Mouse (Mus musculus) neural tube, embryonic 15.5 days (tissue): ENCODE measurements around the gene Msh5. TPM values are rescaled to one million over a fixed set of nuclear protein-coding genes. Genes with fewer than 3 reads are reported as not detected.

ENCODE experiments used
- ATAC-seq: fragments of 200-750 bp; cut with Nextera tagmentation; 2 replicates; pipeline ENCODE4 v1.8.0; 2017; ENCODE audit warnings: mild to moderate bottlenecking, moderate TSS enrichment, moderate library complexity; ENCODE audit not compliant: low FRiP score
- H3K27ac ChIP-seq: fragments of 300-500 bp; sonication (generic); replicated peaks from 2 replicates; pipeline ENCODE4 v1.5.1; 2015; ENCODE audit warnings: mild to moderate bottlenecking, inconsistent platforms
- H3K27me3 ChIP-seq: fragments of 300-500 bp; sonication (generic); replicated peaks from 2 replicates; pipeline ENCODE4 v1.6.1; 2015; ENCODE audit warnings: inconsistent platforms
- H3K36me3 ChIP-seq: fragments of 300-500 bp; sonication (generic); 2 replicates; pipeline ENCODE4 v1.6.1; 2015; ENCODE audit warnings: inconsistent platforms
- H3K4me1 ChIP-seq: fragments of 300-500 bp; sonication (generic); 2 replicates; pipeline ENCODE4 v1.6.1; 2015; ENCODE audit warnings: inconsistent platforms
- H3K4me2 ChIP-seq: fragments of 300-500 bp; sonication (generic); 2 replicates; pipeline ENCODE4 v1.6.1; 2015; ENCODE audit warnings: inconsistent platforms, mild to moderate bottlenecking, moderate library complexity
- H3K4me3 ChIP-seq: fragments of 300-500 bp; sonication (generic); replicated peaks from 2 replicates; pipeline ENCODE4 v1.5.1; 2015; ENCODE audit warnings: mild to moderate bottlenecking, inconsistent platforms
- H3K9ac ChIP-seq: fragments of 300-500 bp; sonication (generic); replicated peaks from 2 replicates; pipeline ENCODE4 v1.6.1; 2015; ENCODE audit warnings: mild to moderate bottlenecking, inconsistent platforms
- H3K9me3 ChIP-seq: fragments of 300-500 bp; sonication (generic); replicated peaks from 2 replicates; pipeline ENCODE4 v1.6.1; 2016; ENCODE audit warnings: inconsistent platforms
- WGBS: fragments of 180-500 bp; shearing (Covaris S2); methylation state at CpG from one replicate; pipeline ENCODE4 v1.1.7; 2015; ENCODE audit warnings: mixed read lengths; 5-methylcytosine and 5-hydroxymethylcytosine counted together
- polyA plus RNA-seq: library from polyadenylated mRNA; unstranded; fragments of >200 nt; fragmentation: Nextera tagmentation; extraction: Ambion mirVana; gene quantifications from 2 replicates; pipeline ENCODE4 v1.2.1, GENCODE M21; 2015

Gene Msh5
- polyA plus RNA-seq, 1 experiment from 2014 or later = 2.0 TPM

DNA sequence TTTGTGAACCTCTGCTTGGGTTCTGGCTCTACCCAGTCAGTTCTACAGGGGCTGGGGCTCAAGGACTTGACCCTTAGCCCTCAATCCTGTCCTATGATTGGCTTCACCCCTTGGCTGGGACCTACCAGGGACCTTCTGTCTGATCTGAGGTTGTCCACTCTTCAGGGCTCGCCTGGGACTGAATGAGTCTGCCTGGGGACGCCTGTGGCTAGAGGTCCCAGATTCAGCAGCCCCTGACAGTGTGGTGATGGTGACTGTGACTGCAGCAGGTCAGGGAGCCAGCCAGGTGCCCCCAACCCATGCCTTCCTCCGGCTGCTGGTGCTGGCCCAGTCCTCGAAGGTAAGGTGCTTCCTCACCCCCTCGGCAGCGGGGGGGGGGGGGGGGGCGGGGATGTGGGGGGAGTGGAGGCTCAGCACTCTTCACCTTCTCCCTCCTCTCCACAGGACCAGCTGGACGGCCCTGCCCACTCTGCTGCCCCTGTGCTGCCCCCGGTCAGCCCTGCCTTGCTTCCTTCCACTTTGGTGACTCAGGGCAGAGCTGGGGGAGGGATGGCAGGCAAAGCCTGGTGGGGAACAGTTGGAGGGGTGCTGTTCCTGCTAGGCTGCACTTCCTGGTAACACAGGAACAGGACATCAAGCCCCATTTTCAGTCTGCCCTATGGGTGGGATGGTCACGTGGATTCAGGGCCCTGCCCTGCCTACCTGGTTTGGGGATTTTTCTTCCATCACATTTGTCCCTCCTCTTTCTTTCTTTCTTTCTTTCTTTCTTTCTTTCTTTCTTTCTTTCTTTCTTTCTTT lies 21.7 kb downstream of the Msh5 start:
- no peak for ATAC-seq
- no peak overlapping the region for H3K9ac ChIP-seq
- H3K27me3 ChIP-seq = no peaks in the 10 kb centered on the region
- H3K36me3 ChIP-seq = no peaks in the 10 kb centered on the region
- no peak overlapping the region for H3K4me2 ChIP-seq
- H3K9me3 ChIP-seq = no peaks in the 10 kb centered on the region
- no peak overlapping the region for H3K27ac ChIP-seq
- H3K4me1 ChIP-seq = peaks cover 24% of the 10 kb centered on the region
- H3K4me3 ChIP-seq = no peak overlapping the region
- WGBS = 79% methylated on average over 6 of the region's 10 CpGs

GRCm38 (mm10) chr17:35024261-35024660 lies 22.3 kb downstream of the Msh5 start:
- Histone ChIP-seq H3K4me1 (peaks cover 21% of the 10 kb centered on the region), H3K27ac (no peak overlapping the region), H3K9me3 (no peaks in the 10 kb centered on the region), H3K4me2 (no peak overlapping the region), H3K36me3 (no peaks in the 10 kb centered on the region), H3K4me3 (no peak overlapping the region), H3K9ac (no peak overlapping the region), H3K27me3 (no peaks in the 10 kb centered on the region)
- no peak for ATAC-seq
- WGBS = 75% methylated on average over 12 of the region's 13 CpGs

GRCm38 (mm10) chr17:35023756-35024155 lies 22.8 kb downstream of the Msh5 start:
- Histone ChIP-seq H3K27ac (no peak overlapping the region), H3K4me2 (no peak overlapping the region), H3K9ac (no peak overlapping the region), H3K27me3 (no peaks in the 10 kb centered on the region), H3K9me3 (no peaks in the 10 kb centered on the region), H3K4me3 (no peak overlapping the region), H3K36me3 (no peaks in the 10 kb centered on the region), H3K4me1 (peaks cover 21% of the 10 kb centered on the region)
- WGBS = 68% methylated on average over 4 of the region's 4 CpGs
- ATAC-seq = no peak

GRCm38 (mm10) chr17:35023221-35023620 lies 23.3 kb downstream of the Msh5 start:
- H3K4me1 ChIP-seq = peaks cover 21% of the 10 kb centered on the region
- H3K9ac ChIP-seq = no peak overlapping the region
- H3K4me3 ChIP-seq = no peak overlapping the region
- no peaks in the 10 kb centered on the region for H3K36me3 ChIP-seq
- H3K9me3 ChIP-seq = no peaks in the 10 kb centered on the region
- WGBS = 82% methylated on average over 5 of the region's 5 CpGs
- no peak for ATAC-seq
- H3K27me3 ChIP-seq = no peaks in the 10 kb centered on the region
- no peak overlapping the region for H3K4me2 ChIP-seq
- no peak overlapping the region for H3K27ac ChIP-seq

DNA sequence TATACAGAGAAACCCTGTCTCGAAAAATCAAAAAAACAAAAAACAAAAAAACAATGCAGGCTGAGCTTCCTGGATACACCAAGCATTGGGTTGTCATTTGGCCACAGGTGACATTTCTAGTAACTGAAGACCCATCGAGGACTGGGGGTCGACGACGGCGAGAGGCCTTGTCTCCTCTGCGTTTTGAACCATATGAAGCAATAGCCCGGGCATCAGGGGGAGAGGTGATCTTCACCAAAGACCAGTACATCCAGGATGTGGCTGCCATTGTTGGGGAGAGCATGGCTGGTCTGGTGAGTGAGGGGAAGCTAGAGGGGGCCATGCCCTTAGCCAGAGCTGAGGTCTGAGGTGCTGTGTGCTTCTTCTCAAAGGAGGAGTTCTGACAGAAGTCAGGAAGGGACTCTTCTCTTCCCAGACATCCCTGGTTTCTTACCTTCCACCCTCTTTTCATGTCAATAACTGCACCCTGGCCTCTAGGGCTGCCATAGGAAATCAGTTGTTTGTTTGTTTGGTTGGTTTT lies 23.9 kb downstream of the Msh5 start:
- no peak overlapping the region for H3K9ac ChIP-seq

GRCm38 (mm10) chr17:35021842-35022477 lies 24.6 kb downstream of the Msh5 start:
- H3K4me1 ChIP-seq = peaks cover 15% of the 10 kb centered on the region
- H3K4me3 ChIP-seq = no peak overlapping the region
- WGBS = 71% methylated on average over 6 of the region's 6 CpGs
- ATAC-seq = no peak
- no peaks in the 10 kb centered on the region for H3K9me3 ChIP-seq
- no peak overlapping the region for H3K4me2 ChIP-seq
- H3K27ac ChIP-seq = no peak overlapping the region
- peaks cover under 1% of the 10 kb centered on the region; the same call in 1 of the 2 replicates for H3K36me3 ChIP-seq
- no peak overlapping the region for H3K9ac ChIP-seq
- H3K27me3 ChIP-seq = no peaks in the 10 kb centered on the region

More for the DNA sequence above, 23.9 kb downstream of the Msh5 start:
- Histone ChIP-seq H3K27ac (no peak overlapping the region), H3K36me3 (no peaks in the 10 kb centered on the region), H3K4me1 (peaks cover 19% of the 10 kb centered on the region), H3K27me3 (no peaks in the 10 kb centered on the region), H3K9me3 (no peaks in the 10 kb centered on the region), H3K4me2 (no peak overlapping the region), H3K4me3 (no peak overlapping the region)
- ATAC-seq = no peak
- 96% methylated on average over 8 of the region's 8 CpGs for WGBS

DNA sequence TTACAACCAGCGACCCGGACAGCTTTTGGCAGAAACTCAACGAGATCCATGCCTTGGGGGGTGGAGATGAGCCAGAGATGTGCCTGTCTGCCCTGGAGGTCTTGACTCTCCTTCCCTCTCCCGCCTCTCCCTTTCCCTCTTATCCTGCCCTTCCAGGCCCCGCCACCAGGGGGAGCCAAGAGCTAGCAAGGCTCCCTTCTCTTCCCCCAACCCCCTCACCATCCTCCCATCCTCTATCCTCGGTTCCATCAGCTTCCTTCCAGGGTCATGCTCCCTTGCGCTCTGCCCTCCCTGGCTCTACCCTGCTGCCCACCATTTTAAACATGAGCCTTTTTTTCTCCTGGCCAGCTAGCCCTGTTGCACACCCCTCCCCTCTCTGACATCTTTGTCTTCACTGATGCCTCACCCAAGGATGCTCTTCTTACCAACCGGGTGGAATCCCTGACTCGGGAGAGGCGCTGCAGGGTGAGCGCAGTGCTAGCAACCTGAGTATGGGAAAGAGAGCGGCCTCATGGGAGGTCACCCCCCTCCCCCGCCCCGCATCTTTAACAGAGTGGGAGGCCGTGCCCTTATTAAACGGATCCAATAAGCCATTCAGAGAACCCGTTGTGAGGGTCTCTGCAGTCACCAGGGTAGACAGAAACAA lies 25.3 kb downstream of the Msh5 start:
- 0 out of 2 replicates have a peak, but pooled peaks have one; percentile 26 for ATAC-seq
- WGBS = 9% methylated on average over 17 of the region's 17 CpGs
- no peaks in the 10 kb centered on the region for H3K9me3 ChIP-seq
- no peak overlapping the region for H3K27ac ChIP-seq
- H3K27me3 ChIP-seq = no peaks in the 10 kb centered on the region
- H3K36me3 ChIP-seq = peaks cover 8% of the 10 kb centered on the region
- peak overlapping the region; percentile 25 for H3K4me2 ChIP-seq
- H3K9ac ChIP-seq = no peak overlapping the region
- H3K4me1 ChIP-seq = peaks cover 15% of the 10 kb centered on the region
- H3K4me3 ChIP-seq = no peak overlapping the region

DNA sequence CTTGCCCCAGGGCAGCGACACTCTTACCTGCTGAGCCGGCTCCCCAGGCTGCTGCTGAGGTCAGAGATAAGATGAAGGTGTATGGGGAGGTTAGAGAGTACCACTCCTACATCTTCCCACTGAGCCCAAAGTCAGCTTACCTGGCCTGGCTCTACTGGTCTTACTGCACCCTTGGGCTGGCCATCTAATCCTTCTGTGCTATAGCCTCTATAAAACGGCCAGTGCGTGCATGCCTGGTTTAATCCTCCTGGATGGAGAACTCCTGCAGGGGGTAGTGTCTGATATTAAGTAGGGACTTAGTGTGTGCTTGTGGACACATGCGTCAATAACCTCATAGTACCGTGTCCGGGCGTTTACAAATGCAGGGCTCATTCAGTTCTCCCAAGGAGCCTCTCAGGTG lies 26.0 kb downstream of the Msh5 start:
- Histone ChIP-seq H3K4me2 (no peak overlapping the region), H3K4me3 (no peak overlapping the region), H3K9me3 (no peaks in the 10 kb centered on the region), H3K27me3 (no peaks in the 10 kb centered on the region), H3K27ac (no peak overlapping the region), H3K4me1 (peaks cover 13% of the 10 kb centered on the region), H3K9ac (no peak overlapping the region), H3K36me3 (peaks cover 15% of the 10 kb centered on the region)
- ATAC-seq = no peak
- 90% methylated on average over 8 of the region's 8 CpGs for WGBS

DNA sequence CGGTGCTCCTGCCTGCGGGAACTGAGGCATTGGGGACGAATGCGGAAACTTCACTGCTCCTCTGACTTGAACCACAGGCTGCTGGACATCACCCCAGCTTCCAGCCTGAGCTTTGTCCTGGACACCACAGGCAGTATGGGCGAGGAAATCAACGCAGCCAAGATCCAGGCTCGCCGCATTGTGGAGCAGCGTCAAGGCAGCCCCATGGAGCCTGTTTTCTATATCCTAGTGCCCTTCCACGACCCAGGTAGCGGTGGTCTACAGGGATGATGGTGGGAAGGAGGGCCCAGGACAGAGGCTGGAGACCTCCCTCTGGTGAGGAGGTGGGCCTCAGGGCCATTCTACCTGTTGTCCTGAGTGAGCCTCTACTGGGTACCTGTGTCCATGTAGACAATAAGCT lies 26.7 kb downstream of the Msh5 start:
- H3K36me3 ChIP-seq = peaks cover 22% of the 10 kb centered on the region
- H3K9ac ChIP-seq = no peak overlapping the region
- no peaks in the 10 kb centered on the region for H3K27me3 ChIP-seq
- no peak for ATAC-seq
- no peak overlapping the region for H3K27ac ChIP-seq
- H3K9me3 ChIP-seq = no peaks in the 10 kb centered on the region
- H3K4me2 ChIP-seq = no peak overlapping the region
- WGBS = 82% methylated on average over 11 of the region's 11 CpGs
- no peak overlapping the region for H3K4me3 ChIP-seq
- H3K4me1 ChIP-seq = peaks cover 13% of the 10 kb centered on the region

DNA sequence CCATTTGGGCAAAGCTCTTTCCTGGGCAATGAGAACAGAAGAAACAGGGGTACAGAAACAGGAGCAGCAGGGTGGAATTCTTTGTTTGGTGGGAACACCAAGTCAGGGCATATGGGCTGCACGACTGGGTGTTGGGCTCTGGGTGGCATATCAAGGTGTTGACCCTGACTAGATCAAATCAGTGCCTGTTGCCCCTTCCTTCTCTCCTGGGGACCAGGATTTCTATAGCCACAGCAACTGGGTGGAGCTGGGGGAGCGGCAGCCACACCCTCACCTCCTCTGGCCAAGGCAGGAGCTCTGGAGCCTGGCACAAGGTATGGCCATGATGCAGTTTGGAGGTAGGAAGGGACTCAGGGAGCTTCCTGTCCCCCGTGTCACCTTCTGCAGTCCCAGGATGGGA lies 28.4 kb downstream of the Msh5 start:
- Histone ChIP-seq H3K4me2 (no peak overlapping the region), H3K36me3 (peaks cover 39% of the 10 kb centered on the region), H3K9ac (no peak overlapping the region), H3K4me3 (no peak overlapping the region), H3K4me1 (peaks cover 13% of the 10 kb centered on the region), H3K9me3 (no peaks in the 10 kb centered on the region), H3K27me3 (no peaks in the 10 kb centered on the region), H3K27ac (no peak overlapping the region)
- 91% methylated on average over 3 of the region's 3 CpGs for WGBS
- no peak for ATAC-seq

DNA sequence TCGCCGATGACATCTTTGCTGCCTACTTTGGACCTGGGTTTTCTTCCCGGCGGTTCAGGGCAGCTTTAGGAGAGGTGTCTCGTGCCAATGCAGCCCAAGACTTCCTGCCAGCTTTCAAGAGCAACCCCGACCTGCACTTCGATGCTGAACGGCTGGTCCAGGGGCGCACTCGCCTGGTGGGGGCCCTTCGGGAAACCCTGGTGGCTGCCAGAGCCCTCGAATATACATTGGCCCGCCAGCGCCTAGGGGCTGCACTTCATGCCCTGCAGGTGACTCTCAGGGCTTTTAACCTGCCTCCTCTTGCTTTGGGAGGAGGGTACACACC lies 28.9 kb downstream of the Msh5 start:
- H3K27ac ChIP-seq = no peak overlapping the region
- H3K4me2 ChIP-seq = no peak overlapping the region
- H3K4me1 ChIP-seq = peaks cover 13% of the 10 kb centered on the region
- H3K9me3 ChIP-seq = no peaks in the 10 kb centered on the region
- no peak overlapping the region for H3K9ac ChIP-seq
- 78% methylated on average over 14 of the region's 14 CpGs for WGBS
- no peaks in the 10 kb centered on the region for H3K27me3 ChIP-seq
- no peak overlapping the region for H3K4me3 ChIP-seq
- no peak for ATAC-seq
- H3K36me3 ChIP-seq = peaks cover 44% of the 10 kb centered on the region
